Mouse (Mus musculus): ENCODE data around the gene Rp2.

- TF ChIP-seq CTCF (IDR thresholded peaks at IDR 0.05; ENCODE audit: low read depth) (no peak), EP300 (optimal IDR thresholded peaks at IDR 0.05) (no peak)
Observed at GRCm38 (mm10) chrX:20406909-20407308, 42.6 kb downstream of the Rp2 start.

Data from stomach, postnatal 0 days (tissue).